ENCODE assay signal across 25 mouse cellular contexts in the genomic region with DNA sequence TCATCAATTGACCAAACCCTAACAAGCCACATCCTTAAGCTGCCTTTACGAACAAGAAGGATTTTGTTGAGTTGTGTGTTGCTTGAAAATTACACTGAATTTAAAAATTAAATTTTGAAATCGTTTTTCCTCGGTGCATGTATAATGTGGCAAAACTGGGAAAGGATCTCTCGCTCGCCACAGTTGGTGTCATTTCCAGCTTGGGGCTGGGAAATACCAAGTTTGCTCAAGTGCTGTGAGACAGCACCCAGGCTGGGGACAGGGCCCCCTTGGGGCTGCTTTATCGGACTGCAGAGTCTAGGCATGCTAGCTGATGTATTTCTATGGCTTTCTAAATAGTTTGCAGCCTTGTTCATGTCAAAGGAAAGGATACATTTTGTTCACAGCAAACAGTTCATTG. TPM values are rescaled to one million over a fixed set of nuclear protein-coding genes. Genes with fewer than 3 reads are reported as not detected.
DNase-seq lines count a peak whose midpoint lies in the region; ATAC-seq and TF ChIP-seq lines count a peak whose summit lies in the region.
"Had no signal": no experiment of that assay in that cellular context is flagged by ENCODE, and none has a peak within 500 bp of the region (broad histone marks: within the 10 kb centered on the region; RNA-seq: fewer than 3 reads in every experiment).

No protein-coding gene starts in this region.

- 58% methylated on average over 6 of the region's 6 CpGs for WGBS in forebrain, postnatal 0 days
- 77% methylated on average over 6 of the region's 6 CpGs for WGBS in forebrain, embryonic 13.5 days
- 74% methylated on average over 6 of the region's 6 CpGs for WGBS in heart, embryonic 12.5 days

- H3K9me3 ChIP-seq in forebrain, postnatal 0 days (ENCODE audit: low read length): no peaks in the 10 kb centered on the region
- H3K9me3 ChIP-seq in forebrain, embryonic 13.5 days (replicated peaks): no peaks in the 10 kb centered on the region
- no peaks in the 10 kb centered on the region for H3K9me3 ChIP-seq in heart, embryonic 12.5 days (replicated peaks)
- H3K9me3 ChIP-seq: embryonic facial prominence, embryonic 10.5 days; embryonic facial prominence, embryonic 12.5 days had no signal

- H3K4me1 ChIP-seq in forebrain, postnatal 0 days (ENCODE audit: insufficient read depth): no peaks in the 10 kb centered on the region
- no peaks in the 10 kb centered on the region for H3K4me1 ChIP-seq in forebrain, embryonic 13.5 days
- no peaks in the 10 kb centered on the region for H3K4me1 ChIP-seq in heart, embryonic 12.5 days (replicated peaks)
- H3K4me1 ChIP-seq: embryonic facial prominence, embryonic 10.5 days; embryonic facial prominence, embryonic 12.5 days had no signal

- TF ChIP-seq CTCF in forebrain, postnatal 0 days (IDR thresholded peaks at IDR 0.05; ENCODE audit: low read depth): peak; percentile 20; the same call in 1 of the 2 replicates
- TF ChIP-seq CTCF in left cerebral cortex, adult 2 months (IDR thresholded peaks at IDR 0.05): peak; percentile 26

- ATAC-seq in forebrain, postnatal 0 days: peak; percentile 61; the same call in 1 of the 2 replicates
- ATAC-seq in forebrain, embryonic 13.5 days: no peak
- no peak for ATAC-seq in heart, embryonic 12.5 days (ENCODE audit: insufficient number of reproducible peaks, low FRiP score)
- ATAC-seq: activated CD4-positive, CD25-positive, alpha-beta regulatory T cell, adult 4 months; CD4-positive, CD25-positive, alpha-beta regulatory T cell, adult 4 months; forebrain, embryonic 14.5 days; Patski had no signal

- DNase-seq in forebrain, postnatal 0 days: no peak
- peak; percentile 64 for DNase-seq in heart, adult 11 months
- no peak for DNase-seq in left cerebral cortex, adult 2 months (ENCODE audit: extremely low spot score in 1 of 2, low spot score in 2 of 2)
- no peak for DNase-seq in left cerebral cortex, adult 9 months (ENCODE audit: low spot score in 2 of 2)
- DNase-seq in right cerebral cortex, postnatal 10 days (ENCODE audit: low spot score in 2 of 2): peak; percentile 39 to 40
- no peak for DNase-seq in right cerebral cortex, postnatal 25 days
- DNase-seq: adrenal gland, adult 8-10 months; adrenal gland, postnatal 14 days; adrenal gland, postnatal 36 days; B cell, adult 2 months; cerebellum, adult 11-12 months; cerebellum, adult 2 months; cerebellum, adult 9-10 months; cerebellum, postnatal 10 days; cerebellum, postnatal 25 days had no signal

- H3K4me3 ChIP-seq in forebrain, postnatal 0 days (ENCODE audit: low read depth, low read length): no peak overlapping the region
- no peak overlapping the region for H3K4me3 ChIP-seq in forebrain, embryonic 13.5 days
- no peak overlapping the region for H3K4me3 ChIP-seq in heart, embryonic 12.5 days
- H3K4me3 ChIP-seq in left cerebral cortex, adult 2 months: no peak overlapping the region
- H3K4me3 ChIP-seq: embryonic facial prominence, embryonic 10.5 days; embryonic facial prominence, embryonic 12.5 days had no signal

- no peak overlapping the region for H3K27ac ChIP-seq in forebrain, postnatal 0 days (ENCODE audit: low read depth, low read length)
- H3K27ac ChIP-seq in forebrain, embryonic 13.5 days: no peak overlapping the region
- H3K27ac ChIP-seq in heart, embryonic 12.5 days (ENCODE audit: poor library complexity, severe bottlenecking): no peak overlapping the region
- no peak overlapping the region for H3K27ac ChIP-seq in left cerebral cortex, adult 2 months
- H3K27ac ChIP-seq: embryonic facial prominence, embryonic 10.5 days; embryonic facial prominence, embryonic 12.5 days had no signal

- H3K27me3 ChIP-seq in forebrain, postnatal 0 days (ENCODE audit: insufficient read depth, low read length): no peaks in the 10 kb centered on the region
- H3K27me3 ChIP-seq in forebrain, embryonic 13.5 days: no peaks in the 10 kb centered on the region
- peaks cover 12% of the 10 kb centered on the region for H3K27me3 ChIP-seq in heart, embryonic 12.5 days (replicated peaks)
- H3K27me3 ChIP-seq: CH12.LX had no signal

- no peak overlapping the region for H3K4me2 ChIP-seq in forebrain, postnatal 0 days (ENCODE audit: low read depth)
- H3K4me2 ChIP-seq in forebrain, embryonic 13.5 days: no peak overlapping the region
- no peak overlapping the region for H3K4me2 ChIP-seq in heart, embryonic 12.5 days
- H3K4me2 ChIP-seq: embryonic facial prominence, embryonic 12.5 days had no signal

- H3K36me3 ChIP-seq in forebrain, postnatal 0 days (ENCODE audit: insufficient read depth): no peaks in the 10 kb centered on the region
- no peaks in the 10 kb centered on the region for H3K36me3 ChIP-seq in forebrain, embryonic 13.5 days (ENCODE audit: poor library complexity, severe bottlenecking)
- no peaks in the 10 kb centered on the region for H3K36me3 ChIP-seq in heart, embryonic 12.5 days
- H3K36me3 ChIP-seq: embryonic facial prominence, embryonic 10.5 days; embryonic facial prominence, embryonic 12.5 days; G1E had no signal

- H3K9ac ChIP-seq in forebrain, postnatal 0 days: no peak overlapping the region
- H3K9ac ChIP-seq in forebrain, embryonic 13.5 days: no peak overlapping the region
- H3K9ac ChIP-seq in heart, embryonic 12.5 days: no peak overlapping the region
- H3K9ac ChIP-seq: embryonic facial prominence, embryonic 12.5 days had no signal

- intact Hi-C loops in left cerebral cortex, adult 2 months (cut with DNase I): no loop called here

RNA-seq across cellular contexts. Expression of gene Tmem200c, which starts 22.3 kb away (rescaled TPM):
- 9.6 and 12.9 TPM in 2 replicates for total RNA-seq in forebrain, postnatal 0 days (2014; rRNA removed)
- 1.7 and 2.0 TPM in 2 replicates for polyA plus RNA-seq in forebrain, postnatal 0 days (2015; fragmentation: Nextera tagmentation; extraction: Ambion mirVana)
- polyA plus RNA-seq in forebrain, embryonic 13.5 days (2015; fragmentation: Nextera tagmentation; extraction: Ambion mirVana): 1.3 and 1.5 TPM in 2 replicates
- 0.17 and 0.32 TPM in 2 replicates for polyA plus RNA-seq in heart, embryonic 12.5 days (2016; fragmentation: Nextera tagmentation; extraction: Ambion mirVana)
- total RNA-seq in left cerebral cortex, adult 2 months (2021): 10 to 100 TPM; 20.3 to 21.1 TPM
- total RNA-seq: CH12.LX had no signal
- polyA plus RNA-seq: activated CD4-positive, CD25-positive, alpha-beta regulatory T cell, adult 4 months; CD4-positive, CD25-positive, alpha-beta regulatory T cell, adult 4 months; G1E had no signal

Comparison
In these comparisons a context has a peak if more than half of its experiments do, and no peak if none do; other contexts are left out.
1. DNase-seq: peak in heart, adult 11 months (single experiment) and right cerebral cortex, postnatal 10 days (2 of 2); none in forebrain, postnatal 0 days (single experiment), left cerebral cortex, adult 2 months (0 of 2), left cerebral cortex, adult 9 months (0 of 2) and right cerebral cortex, postnatal 25 days (single experiment).